ENCODE assay signal across 1 mouse cellular context in genomic region chr8:72474826-72475546, GRCm38 (mm10).
TF ChIP-seq lines count a peak whose summit lies in the region.

TSS of gene Cherp (minus strand) at chr8:72475226.

TF ChIP-seq in CH12.LX, 34 proteins besides CTCF, POLR2A, EP300 and RAD21 (continued from another document):
- TF ChIP-seq MEF2A (IDR thresholded peaks at IDR 0.05; ENCODE audit: borderline replicate concordance, low read depth, low read length) (peak; percentile 57; the same call in 1 of the 2 replicates), E2F4 (IDR thresholded peaks at IDR 0.05; ENCODE audit: insufficient replicate concordance, low read depth, low read length) (peak; percentile 95; the same call in 1 of the 2 replicates), SIN3A (IDR thresholded peaks at IDR 0.05; ENCODE audit: low read length) (peak; percentile 76; the same call in 1 of the 2 replicates), HCFC1 (IDR thresholded peaks at IDR 0.05; ENCODE audit: low read depth, low read length) (peak; percentile 91), NELFE (IDR thresholded peaks at IDR 0.05; ENCODE audit: low read depth, low read length) (peak; percentile 95; the same call in 1 of the 2 replicates), SMC3 (IDR thresholded peaks at IDR 0.05; ENCODE audit: low read depth, low read length) (no peak), ZMIZ1 (IDR thresholded peaks at IDR 0.05; ENCODE audit: low read depth, low read length) (peak; percentile 92), ELF1 (IDR thresholded peaks at IDR 0.05; ENCODE audit: low read depth, low read length) (peak; percentile 96), ZKSCAN1 (IDR thresholded peaks at IDR 0.05; ENCODE audit: borderline replicate concordance, low read depth, low read length) (no peak)
